Mouse (Mus musculus) embryonic stem cell, embryonic (primary cell): Measurements from ENCODE around the gene Gm28048.

Experiments
- CTCF ChIA-PET, 4 experiments: fragments of 300-600 bp in 2 of 4; fragments of 350-600 bp in 2 of 4; sonication (Branson Sonifier 250); formaldehyde crosslinking; loops; one replicate each; lab custom pipeline; 2022; ENCODE audit warnings: inconsistent platforms in 2 of 4; lab: Charles Lee
- POLR2A ChIA-PET, 4 experiments: fragments of 300-600 bp in 2 of 4; fragments of 350-600 bp in 2 of 4; sonication (Branson Sonifier 250); formaldehyde crosslinking; loops; one replicate each; lab custom pipeline; 2022; ENCODE audit warnings: antibody characterized with exemption in 4 of 4, inconsistent platforms in 1 of 4; lab: Charles Lee

Gm28048 gene

GRCm38 (mm10) chr11:22937716-22938316, 44.1 kb downstream of the Gm28048 start:
- ChIA-PET POLR2A (interaction anchor here in 3 of 4 experiments (1.2 to 5.5 kb wide), 7 partner anchors 11 to 299 kb away, joined by 3 to 45 read pairs (median 5); partner anchors contain the start of gene B3gnt2 (in 1 of the 3)), CTCF (interaction anchor here in 3 of 4 experiments (0.6 to 3.8 kb wide), 3 partner anchors 12 to 160 kb away, joined by 3 to 18 read pairs (median 3); no protein-coding TSS in a partner anchor)

- ChIA-PET POLR2A (interaction anchor here (0.5 to 5.5 kb wide), 15 partner anchors 9 to 307 kb away, joined by 3 to 45 read pairs (median 4); partner anchors contain the start of gene B3gnt2 (in 1 of the 4)), CTCF (interaction anchor here in 2 of 4 experiments (1.1 to 2.2 kb wide), 2 partner anchors 13 to 20 kb away, joined by 4 to 11 read pairs; no protein-coding TSS in a partner anchor)
Observed at GRCm38 (mm10) chr11:22936446-22937125, 45.3 kb downstream of the Gm28048 start.

- ChIA-PET POLR2A (interaction anchor here in 1 of 4 experiments (1.2 to 3.9 kb wide), 3 partner anchors 9 to 303 kb away, joined by 3 to 22 read pairs (median 3); no protein-coding TSS in a partner anchor), CTCF (interaction anchor here in 1 of 4 experiments (0.5 kb wide), 1 partner anchor 7 kb away, joined by 3 read pairs; no protein-coding TSS in a partner anchor)
Observed at GRCm38 (mm10) chr11:22932167-22932566, 49.7 kb downstream of the Gm28048 start.

DNA sequence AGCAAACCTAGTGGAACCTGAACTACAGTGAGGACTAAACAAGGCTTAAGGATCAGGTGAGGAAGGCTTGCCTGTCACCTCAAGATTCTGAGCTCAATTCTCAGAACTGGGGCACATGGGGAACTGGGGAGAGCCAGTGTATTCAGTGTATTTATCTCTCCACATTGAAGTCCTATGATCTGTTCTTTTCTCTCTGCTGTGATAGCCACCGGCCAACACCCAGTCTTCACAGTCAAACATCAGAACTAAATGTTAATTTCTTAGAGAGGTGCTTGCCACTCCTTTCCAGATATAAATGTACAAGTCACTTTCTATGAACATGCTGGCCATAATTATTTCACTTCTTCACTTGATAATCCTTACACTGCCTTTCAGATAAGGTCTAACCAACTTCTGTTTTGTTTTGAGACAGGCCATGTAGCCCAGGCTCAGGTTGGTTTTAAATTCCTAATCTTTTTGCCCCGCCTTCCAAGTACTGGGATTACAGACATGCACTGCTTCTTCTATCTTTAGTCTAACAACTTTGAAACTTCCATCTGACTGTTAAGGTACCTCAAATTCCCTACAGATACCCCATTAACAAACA, 50.5 kb downstream of the Gm28048 start:
- POLR2A ChIA-PET, result interaction anchor here in 2 of 4 experiments (0.6 to 3.9 kb wide), 5 partner anchors 8 to 747 kb away, joined by 3 to 22 read pairs (median 3); no protein-coding TSS in a partner anchor
- CTCF ChIA-PET, result no interaction called here

- POLR2A ChIA-PET, result interaction anchor here in 2 of 4 experiments (0.6 to 3.9 kb wide), 11 partner anchors 9 to 186 kb away, joined by 3 to 22 read pairs (median 4); partner anchors contain the start of genes B3gnt2 (in 1 of the 2) and Cct4 (in 1 of the 2)
- CTCF ChIA-PET, result interaction anchor here in 2 of 4 experiments (0.9 kb wide), 2 partner anchors 20 to 27 kb away, joined by 3 read pairs; no protein-coding TSS in a partner anchor
Observed at GRCm38 (mm10) chr11:22930129-22930528, 51.8 kb downstream of the Gm28048 start.

- ChIA-PET POLR2A (interaction anchor here in 3 of 4 experiments (0.6 to 3.9 kb wide), 9 partner anchors 11 to 327 kb away, joined by 3 to 22 read pairs (median 4); partner anchors contain the start of genes B3gnt2 (in 1 of the 3), Cct4 (in 1 of the 3) and Xpo1 (in 1 of the 3)), CTCF (no interaction called here)
Observed at GRCm38 (mm10) chr11:22928586-22929169, 53.2 kb downstream of the Gm28048 start.

DNA sequence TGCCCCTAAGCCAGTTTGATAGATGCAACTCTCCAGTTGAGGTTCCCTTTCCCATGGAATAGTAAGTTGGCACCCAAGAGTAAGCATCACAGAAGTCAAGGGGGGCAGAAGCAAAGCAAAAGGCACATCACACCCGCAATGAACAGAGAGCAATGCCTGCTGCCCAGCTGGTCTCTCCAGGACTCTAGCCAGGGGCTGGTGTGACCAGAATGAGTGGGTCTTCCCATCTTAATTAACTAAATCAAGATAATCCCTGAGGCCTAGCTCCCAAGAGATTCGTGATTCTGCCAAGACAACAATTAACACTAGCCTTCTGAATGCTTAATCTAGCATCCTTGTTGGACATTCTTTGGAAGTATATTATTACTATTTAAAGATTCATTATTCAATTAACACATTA, 58.3 kb downstream of the Gm28048 start:
- CTCF ChIA-PET, result no interaction called here
- POLR2A ChIA-PET, result interaction anchor here in 1 of 4 experiments (1.1 kb wide), 1 partner anchor 8 kb away, joined by 3 read pairs; no protein-coding TSS in a partner anchor

DNA sequence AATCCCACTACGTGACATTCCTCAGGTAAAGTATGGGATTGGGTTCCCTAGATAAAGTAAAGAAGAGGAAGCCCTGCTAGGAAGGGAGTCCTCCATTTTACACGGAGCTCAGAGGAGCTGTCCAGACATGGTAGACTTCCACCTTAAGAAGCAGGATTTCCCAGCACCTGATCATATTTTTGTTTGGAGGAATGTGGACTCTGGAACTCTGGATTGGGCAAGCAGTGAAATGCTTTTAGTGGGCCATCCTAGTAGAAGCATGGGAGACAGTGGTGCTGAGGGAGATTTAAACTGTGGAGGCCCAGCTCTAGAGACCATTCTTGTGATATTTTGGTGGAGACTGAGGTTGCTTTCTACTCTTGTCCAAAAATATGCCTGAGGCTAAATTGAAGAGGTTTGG, 59.3 kb downstream of the Gm28048 start:
- POLR2A ChIA-PET, result interaction anchor here in 2 of 4 experiments (0.7 to 1.2 kb wide), 7 partner anchors 9 to 301 kb away, joined by 3 read pairs; no protein-coding TSS in a partner anchor
- CTCF ChIA-PET, result interaction anchor here in 1 of 4 experiments (0.8 kb wide), 1 partner anchor 296 kb away, joined by 3 read pairs; no protein-coding TSS in a partner anchor

DNA sequence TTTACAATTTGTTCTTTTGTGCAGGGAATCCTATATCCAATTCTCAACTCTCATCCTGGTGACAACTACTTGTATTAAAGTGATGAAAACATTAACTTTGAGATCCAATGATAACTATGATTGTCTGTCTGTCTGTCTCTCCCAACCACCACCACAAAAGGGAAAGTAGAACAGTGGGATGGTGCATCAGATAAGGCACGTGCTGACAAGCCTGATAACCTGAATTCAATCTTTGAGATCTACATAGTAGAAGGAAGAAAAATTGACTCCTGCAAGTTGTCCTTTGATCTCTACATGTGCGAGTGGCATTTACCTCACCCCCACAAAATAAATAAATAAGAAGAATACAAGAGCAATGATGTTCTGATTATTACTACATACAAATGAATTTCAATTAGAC, 62.6 kb downstream of the Gm28048 start:
- ChIA-PET POLR2A (interaction anchor here in 1 of 4 experiments (0.6 to 1.2 kb wide), 2 partner anchors 42 to 60 kb away, joined by 3 to 6 read pairs; no protein-coding TSS in a partner anchor), CTCF (no interaction called here)

- POLR2A ChIA-PET, result interaction anchor here in 3 of 4 experiments (0.6 to 1.5 kb wide), 5 partner anchors 11 to 988 kb away, joined by 3 to 8 read pairs (median 3); partner anchors contain the start of gene Cct4 (in 1 of the 3)
- CTCF ChIA-PET, result interaction anchor here in 1 of 4 experiments (0.6 kb wide), 1 partner anchor 123 kb away, joined by 3 read pairs; no protein-coding TSS in a partner anchor
Observed at GRCm38 (mm10) chr11:22917786-22918185, 64.1 kb downstream of the Gm28048 start.

DNA sequence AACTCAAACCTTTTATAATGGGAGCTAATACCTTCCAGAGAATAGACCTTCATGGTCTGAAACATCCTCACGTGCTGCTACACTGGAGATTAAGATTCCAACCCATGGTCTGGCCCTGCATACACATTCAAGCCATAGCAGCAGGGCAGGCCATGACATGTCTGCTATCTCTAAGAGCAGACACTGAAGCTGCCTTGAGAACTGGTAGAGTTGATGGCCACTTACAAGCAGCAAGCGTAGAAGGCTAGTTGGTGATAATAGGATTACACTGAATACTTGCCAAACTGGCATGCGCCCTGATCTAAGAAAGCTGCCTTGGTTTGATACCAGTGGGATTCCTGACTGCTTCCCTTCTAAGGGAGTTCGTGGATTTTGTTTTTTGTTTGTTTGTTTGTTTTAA, 68.1 kb downstream of the Gm28048 start:
- CTCF ChIA-PET, result interaction anchor here in 1 of 4 experiments (0.7 kb wide), 1 partner anchor 26 kb away, joined by 3 read pairs; no protein-coding TSS in a partner anchor

DNA sequence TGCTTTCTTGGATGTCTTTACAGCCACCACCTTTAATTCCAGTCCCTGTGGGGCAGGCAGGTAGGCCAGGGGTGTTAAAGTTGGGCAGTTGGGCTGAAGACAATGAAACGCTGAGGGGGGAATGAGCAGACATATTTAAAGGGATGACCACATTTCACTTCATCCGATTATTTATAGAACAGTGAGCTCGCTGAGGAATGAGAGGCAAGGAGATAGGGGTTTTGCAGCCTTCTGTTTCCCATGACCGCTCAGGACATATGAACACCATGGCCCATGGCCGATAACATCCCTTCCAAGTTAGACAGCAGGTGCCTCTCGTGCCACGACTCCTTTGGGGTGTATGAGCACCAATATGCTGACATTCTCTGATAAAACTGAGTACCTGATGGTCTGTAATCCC, 70.1 kb downstream of the Gm28048 start:
- CTCF ChIA-PET, result no interaction called here
- POLR2A ChIA-PET, result interaction anchor here in 1 of 4 experiments (1.6 kb wide), 1 partner anchor 9 kb away, joined by 3 read pairs; no protein-coding TSS in a partner anchor

More for the DNA sequence above, 68.1 kb downstream of the Gm28048 start:
- POLR2A ChIA-PET, result interaction anchor here in 2 of 4 experiments (0.6 to 1.7 kb wide), 7 partner anchors 10 to 114 kb away, joined by 3 to 6 read pairs (median 4); partner anchors contain the start of gene B3gnt2 (in 2 of the 2)

- ChIA-PET CTCF (no interaction called here), POLR2A (interaction anchor here in 3 of 4 experiments (0.5 to 2.9 kb wide), 8 partner anchors 9 to 261 kb away, joined by 3 to 16 read pairs (median 3); partner anchors contain the start of gene B3gnt2 (in 1 of the 3))
Observed at GRCm38 (mm10) chr11:22906453-22906865, 75.4 kb downstream of the Gm28048 start.

DNA sequence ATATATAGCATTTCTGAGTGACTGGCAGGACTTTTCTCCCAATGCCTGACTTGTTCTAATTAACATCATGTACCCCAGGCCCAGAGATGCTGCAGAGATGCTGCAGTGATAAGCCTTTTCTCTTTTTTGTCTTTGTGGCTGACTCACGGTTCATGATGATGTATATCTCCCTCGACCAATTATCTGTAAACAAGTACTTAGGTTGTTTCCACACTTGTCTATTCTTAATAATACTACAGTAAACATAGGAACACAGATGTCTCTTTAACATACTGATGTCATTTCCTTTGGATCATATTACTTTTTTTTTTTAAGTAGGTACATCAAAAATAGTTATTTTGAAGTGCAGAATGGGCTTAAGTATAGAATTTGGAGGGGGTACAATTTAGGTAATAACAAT, 79.0 kb downstream of the Gm28048 start:
- POLR2A ChIA-PET, result interaction anchor here in 2 of 4 experiments (0.6 to 2.0 kb wide), 3 partner anchors 22 to 44 kb away, joined by 4 to 7 read pairs (median 5); partner anchors contain the start of gene B3gnt2 (in 1 of the 2)
- CTCF ChIA-PET, result interaction anchor here in 1 of 4 experiments (0.6 kb wide), 1 partner anchor 282 kb away, joined by 3 read pairs; no protein-coding TSS in a partner anchor

DNA sequence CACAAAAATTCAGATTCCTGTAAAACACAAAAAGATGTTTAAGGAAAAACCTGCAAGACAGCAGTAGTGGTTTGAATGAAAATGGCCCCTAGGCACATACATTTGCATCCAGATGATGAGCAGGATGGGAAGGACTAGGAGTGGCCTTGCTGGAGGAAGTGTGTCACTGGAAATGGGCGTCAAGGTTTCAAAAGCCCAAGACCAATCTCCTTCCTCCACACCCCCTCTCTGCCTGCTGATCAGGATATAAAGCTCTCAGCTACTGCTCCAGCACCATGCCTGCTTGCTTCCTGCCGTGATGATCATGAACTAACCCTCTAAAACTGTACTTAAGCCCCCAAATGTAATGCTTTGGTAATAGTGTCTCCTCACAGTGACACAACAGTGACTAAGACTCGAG, 81.8 kb downstream of the Gm28048 start:
- ChIA-PET CTCF (interaction anchor here in 2 of 4 experiments (1.1 to 1.2 kb wide), 3 partner anchors 56 to 82 kb away, joined by 3 to 11 read pairs (median 4); partner anchors contain the start of genes Commd1 (in 1 of the 2) and Gm28048 (in 1 of the 2)), POLR2A (interaction anchor here in 3 of 4 experiments (0.6 to 1.5 kb wide), 5 partner anchors 13 to 800 kb away, joined by 3 to 14 read pairs (median 4); no protein-coding TSS in a partner anchor)

DNA sequence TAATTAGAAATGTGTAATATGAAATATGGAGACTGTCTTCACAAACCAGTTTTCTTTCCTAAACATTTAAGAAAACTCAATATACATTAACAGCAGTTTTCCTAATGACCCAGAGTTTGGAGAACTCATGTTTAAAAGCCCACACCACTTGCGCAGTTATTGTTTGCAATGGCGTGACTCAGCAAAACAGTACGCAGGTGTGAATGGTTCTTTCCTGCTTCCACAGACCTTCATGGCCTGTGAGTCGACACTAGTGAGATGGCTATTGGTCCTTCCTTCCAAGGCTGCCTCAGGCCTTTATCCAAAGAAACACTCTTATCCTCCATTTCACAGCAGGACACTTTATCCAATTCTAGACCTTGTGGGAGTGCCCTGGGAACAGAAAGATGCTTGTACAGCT, 84.2 kb downstream of the Gm28048 start:
- ChIA-PET CTCF (no interaction called here), POLR2A (interaction anchor here in 1 of 4 experiments (1.0 to 4.0 kb wide), 5 partner anchors 9 to 62 kb away, joined by 3 to 17 read pairs (median 3); partner anchors contain the start of gene B3gnt2)

DNA sequence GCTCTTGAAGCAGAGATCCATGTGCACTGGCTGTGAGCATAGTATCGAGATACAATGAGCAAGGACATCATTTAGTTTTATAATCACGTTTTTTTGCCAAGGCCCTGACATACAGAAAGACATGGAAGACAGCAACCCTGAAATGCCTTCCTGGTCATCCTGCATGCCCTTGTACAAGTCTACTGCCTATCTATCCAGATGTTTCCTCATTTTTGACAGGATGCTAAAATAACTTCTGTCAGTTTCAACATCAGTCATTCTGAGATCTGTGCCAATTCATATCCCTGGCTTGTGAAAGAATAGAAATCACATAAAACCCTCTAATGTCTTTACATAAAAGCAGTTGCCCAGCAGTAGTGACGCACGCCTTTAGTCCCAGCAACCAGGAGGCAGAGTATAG, 84.8 kb downstream of the Gm28048 start:
- POLR2A ChIA-PET, result interaction anchor here in 1 of 4 experiments (1.0 to 4.0 kb wide), 5 partner anchors 9 to 63 kb away, joined by 3 to 17 read pairs (median 3); partner anchors contain the start of gene B3gnt2
- CTCF ChIA-PET, result no interaction called here
